Mouse (Mus musculus) heart, postnatal 0 days (tissue): ENCODE data around the gene Ier2. TPM values are rescaled to one million over a fixed set of nuclear protein-coding genes. Genes with fewer than 3 reads are reported as not detected.
A peak's percentile ranks its signal among the peaks of the same experiment; 100 is the strongest.

Experiments
- ATAC-seq: fragments of 200-750 bp; cut with Nextera tagmentation; 2 replicates; pipeline ENCODE4 v1.8.0; 2017; ENCODE audit warnings: low read depth, moderate number of reproducible peaks, moderate library complexity; ENCODE audit not compliant: insufficient read depth
- DNase-seq: peaks from one replicate; pipeline ENCODE4 v3.0.0-alpha.2; 2016; ENCODE audit warnings: low spot score
- H3K27ac ChIP-seq: fragments of 300-500 bp; sonication (generic); 2 replicates; pipeline ENCODE4 v1.5.1; 2014; ENCODE audit warnings: low read depth, mild to moderate bottlenecking
- H3K27me3 ChIP-seq: fragments of 300-500 bp; sonication (generic); 2 replicates; pipeline ENCODE4 v1.6.1; 2014; ENCODE audit warnings: low read length, mixed read lengths; ENCODE audit not compliant: control insufficient read depth, insufficient read depth
- H3K36me3 ChIP-seq: fragments of 300-500 bp; sonication (generic); replicated peaks from 2 replicates; pipeline ENCODE4 v1.6.1; 2014; ENCODE audit warnings: low read length, mixed read lengths; ENCODE audit not compliant: control insufficient read depth, insufficient read depth
- H3K4me1 ChIP-seq: fragments of 300-500 bp; sonication (generic); 2 replicates; pipeline ENCODE4 v1.6.1; 2014; ENCODE audit warnings: antibody characterized with exemption; ENCODE audit not compliant: control insufficient read depth, insufficient read depth
- H3K4me2 ChIP-seq: fragments of 300-500 bp; sonication (generic); 2 replicates; pipeline ENCODE4 v1.6.1; 2014; ENCODE audit warnings: low read depth, mild to moderate bottlenecking, low read length, moderate library complexity
- H3K4me3 ChIP-seq: fragments of 300-500 bp; sonication (generic); 2 replicates; pipeline ENCODE4 v1.5.1; 2014; ENCODE audit warnings: low read depth, low read length
- H3K9ac ChIP-seq: fragments of 300-500 bp; sonication (generic); replicated peaks from 2 replicates; pipeline ENCODE4 v1.6.1; 2014; ENCODE audit warnings: low read depth, low read length, mixed read lengths
- H3K9me3 ChIP-seq: fragments of 300-500 bp; sonication (generic); replicated peaks from 2 replicates; pipeline ENCODE4 v1.6.1; 2016; ENCODE audit warnings: low read length; ENCODE audit not compliant: control insufficient read depth
- CTCF ChIP-seq: IDR thresholded peaks from 2 replicates; pipeline ENCODE4 v1.5.1; 2016; ENCODE audit warnings: antibody characterized with exemption, control low read depth, low read depth
- EP300 ChIP-seq: IDR thresholded peaks from 2 replicates; pipeline ENCODE4 v1.6.1; 2016; ENCODE audit warnings: antibody characterized with exemption, low read depth
- WGBS: fragments of 180-500 bp; shearing (Covaris S2); extraction: QIAGEN DNeasy Blood & Tissue Kit; methylation state at CpG from one replicate; pipeline ENCODE4 v1.1.7; 2014; 5-methylcytosine and 5-hydroxymethylcytosine counted together
- polyA plus RNA-seq: library from polyadenylated mRNA; unstranded; fragments of >200 nt; fragmentation: Nextera tagmentation; extraction: Ambion mirVana; gene quantifications from 2 replicates; pipeline ENCODE4 v1.2.1, GENCODE M21; 2015
- total RNA-seq: library from RNA; depleted of rRNA; stranded (reverse); fragments of >200 nt; gene quantifications from 2 replicates; pipeline ENCODE4 v1.2.3, GENCODE M21; 2014; ENCODE audit warnings: low replicate concordance

Ier2 gene
- total and polyA plus RNA-seq, 2 experiments from 2014 or later = 23.2 to 33.3 TPM

GRCm38 (mm10) chr8:84637946-84638554, 24.6 kb downstream of the Ier2 start:
- peak overlapping the region; percentile 81 for H3K4me2 ChIP-seq
- H3K9ac ChIP-seq = peak overlapping the region; percentile 56
- 55% methylated on average over 8 of the region's 8 CpGs for WGBS
- no peak overlapping the region for H3K27ac ChIP-seq
- no peaks in the 10 kb centered on the region for H3K4me1 ChIP-seq
- no peak for DNase-seq
- no peak for TF ChIP-seq CTCF
- no peak for TF ChIP-seq EP300
- ATAC-seq = no peak
- peak overlapping the region; percentile 73 for H3K4me3 ChIP-seq
- H3K27me3 ChIP-seq = no peaks in the 10 kb centered on the region
- H3K36me3 ChIP-seq = no peaks in the 10 kb centered on the region
- no peaks in the 10 kb centered on the region for H3K9me3 ChIP-seq

GRCm38 (mm10) chr8:84636051-84636691, 26.5 kb downstream of the Ier2 start:
- Histone ChIP-seq H3K27ac (no peak overlapping the region), H3K4me1 (no peaks in the 10 kb centered on the region), H3K9ac (0 out of 2 replicates have a peak overlapping the region, but pooled peaks have one; percentile 23), H3K4me2 (no peak overlapping the region), H3K9me3 (no peaks in the 10 kb centered on the region), H3K4me3 (no peak overlapping the region), H3K27me3 (no peaks in the 10 kb centered on the region), H3K36me3 (no peaks in the 10 kb centered on the region)
- DNase-seq = no peak
- TF ChIP-seq EP300 (no peak), CTCF (no peak)
- no peak for ATAC-seq
- WGBS = 80% methylated on average over 17 of the region's 17 CpGs

- DNase-seq (no peak), ATAC-seq (no peak)
- Histone ChIP-seq H3K27me3 (no peaks in the 10 kb centered on the region), H3K9me3 (no peaks in the 10 kb centered on the region), H3K27ac (no peak overlapping the region), H3K4me2 (no peak overlapping the region), H3K9ac (0 out of 2 replicates have a peak overlapping the region, but pooled peaks have one; percentile 23), H3K4me3 (no peak overlapping the region), H3K36me3 (no peaks in the 10 kb centered on the region), H3K4me1 (no peaks in the 10 kb centered on the region)
- TF ChIP-seq EP300 = no peak
- TF ChIP-seq CTCF = no peak
- WGBS = 71% methylated on average over 14 of the region's 14 CpGs
These were observed 27.1 kb downstream of the Ier2 start for GRCm38 (mm10) chr8:84635397-84636050.

DNA sequence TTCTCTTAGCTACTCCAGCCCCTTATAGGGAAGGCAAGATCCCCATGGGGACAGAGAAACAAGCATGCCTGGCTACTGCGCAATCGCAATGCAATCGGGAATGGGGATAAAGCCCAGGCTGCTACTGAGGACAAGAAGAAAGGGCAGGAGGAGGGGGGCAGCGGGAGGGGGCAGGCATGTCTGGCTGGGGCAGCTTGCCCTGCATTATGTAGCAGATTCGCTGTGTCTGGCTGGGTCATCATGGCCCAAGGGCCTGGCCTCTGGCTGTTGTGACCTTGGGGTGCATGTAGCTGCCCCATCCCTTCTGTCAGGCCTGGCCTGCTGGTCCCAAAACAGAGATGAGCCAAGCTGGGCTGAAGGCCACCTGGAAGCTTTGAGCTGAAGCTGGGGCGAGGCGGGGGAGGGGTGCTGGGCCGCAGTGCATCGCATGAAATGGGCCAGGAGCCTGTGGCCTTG, 27.8 kb downstream of the Ier2 start:
- no peak for TF ChIP-seq CTCF
- TF ChIP-seq EP300 = no peak
- Histone ChIP-seq H3K27ac (no peak overlapping the region), H3K9me3 (no peaks in the 10 kb centered on the region), H3K36me3 (no peaks in the 10 kb centered on the region), H3K27me3 (no peaks in the 10 kb centered on the region), H3K4me3 (no peak overlapping the region), H3K4me2 (no peak overlapping the region), H3K4me1 (no peaks in the 10 kb centered on the region), H3K9ac (no peak overlapping the region)
- ATAC-seq (no peak), DNase-seq (no peak)
- 54% methylated on average over 6 of the region's 9 CpGs for WGBS

GRCm38 (mm10) chr8:84633841-84634584, 28.6 kb downstream of the Ier2 start:
- Histone ChIP-seq H3K27me3 (no peaks in the 10 kb centered on the region), H3K9ac (no peak overlapping the region), H3K4me1 (no peaks in the 10 kb centered on the region), H3K27ac (no peak overlapping the region), H3K4me3 (no peak overlapping the region), H3K36me3 (no peaks in the 10 kb centered on the region), H3K4me2 (no peak overlapping the region), H3K9me3 (no peaks in the 10 kb centered on the region)
- WGBS = 52% methylated on average over 10 of the region's 10 CpGs
- ATAC-seq = no peak
- DNase-seq = no peak
- TF ChIP-seq EP300 (no peak), CTCF (no peak)
